Mouse (Mus musculus): ENCODE measurements around the gene Enah. TPM values are rescaled to one million over a fixed set of nuclear protein-coding genes. Genes with fewer than 3 reads are reported as not detected.
A peak's percentile ranks its signal among the peaks of the same experiment; 100 is the strongest.

Enah gene
- polyA plus RNA-seq, 1 experiment, result 0.01 TPM

- Histone ChIP-seq H3K4me3 (replicated peaks) (no peak overlapping the region), H3K4me1 (ENCODE audit: control insufficient read depth) (no peaks in the 10 kb centered on the region), H3K36me3 (ENCODE audit: control insufficient read depth) (no peaks in the 10 kb centered on the region), H3K27me3 (ENCODE audit: control insufficient read depth) (no peaks in the 10 kb centered on the region), H3K9me3 (ENCODE audit: control insufficient read depth, low read length) (no peaks in the 10 kb centered on the region)
- TF ChIP-seq GATA1 (IDR thresholded peaks at IDR 0.05; ENCODE audit: low read length) (no peak), TAL1 (IDR thresholded peaks at IDR 0.05; ENCODE audit: low read length) (no peak)
Observed at GRCm38 (mm10) chr1:181951266-181951665, 68.5 kb downstream of the Enah start.

DNA sequence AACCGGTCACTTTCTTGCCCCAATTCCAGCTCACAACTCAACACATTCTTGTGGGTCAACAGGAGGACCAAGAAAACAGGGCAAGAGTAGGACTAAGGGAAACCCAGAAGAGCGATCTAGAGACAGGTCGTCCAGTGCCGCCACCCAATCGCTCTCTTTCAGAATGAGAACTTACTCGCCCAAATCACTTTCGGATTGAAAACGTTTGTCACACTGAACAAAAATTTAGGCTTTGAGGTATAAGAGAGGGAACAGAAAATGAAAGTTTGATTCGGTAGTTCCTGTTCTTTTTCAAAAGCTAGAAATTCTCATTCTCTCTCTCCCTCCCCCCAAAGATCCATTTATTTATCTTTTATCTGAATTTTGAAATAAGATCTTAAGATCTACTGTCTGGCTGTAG, 69.1 kb downstream of the Enah start:
- H3K9me3 ChIP-seq (ENCODE audit: control insufficient read depth, low read length), result no peaks in the 10 kb centered on the region
- no peak overlapping the region for H3K4me3 ChIP-seq (replicated peaks)
- no peaks in the 10 kb centered on the region for H3K36me3 ChIP-seq (ENCODE audit: control insufficient read depth)
- H3K27me3 ChIP-seq (ENCODE audit: control insufficient read depth), result no peaks in the 10 kb centered on the region
- TF ChIP-seq TAL1 (IDR thresholded peaks at IDR 0.05; ENCODE audit: low read length), result no peak
- no peak for TF ChIP-seq GATA1 (IDR thresholded peaks at IDR 0.05; ENCODE audit: low read length)
- H3K4me1 ChIP-seq (ENCODE audit: control insufficient read depth), result no peaks in the 10 kb centered on the region

DNA sequence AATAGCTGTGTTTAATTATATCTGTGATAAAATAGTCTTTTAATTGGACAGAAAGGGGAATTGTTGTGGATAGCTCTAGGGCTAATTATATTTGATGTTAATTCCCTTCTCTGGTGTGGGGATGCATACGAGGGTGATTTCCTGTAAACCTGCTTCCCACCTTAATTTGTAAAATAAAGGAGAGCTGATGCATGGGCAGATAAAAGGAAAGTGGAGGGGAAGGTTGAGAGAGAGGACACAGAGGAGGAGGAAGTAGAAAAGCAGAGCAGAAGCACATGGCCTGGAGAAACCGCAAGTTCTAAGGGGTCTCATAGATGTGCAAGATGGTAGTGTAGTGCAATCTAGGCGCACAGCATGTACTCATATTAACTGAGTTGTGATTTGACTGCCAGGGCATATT, 71.6 kb downstream of the Enah start:
- Histone ChIP-seq H3K27me3 (ENCODE audit: control insufficient read depth) (no peaks in the 10 kb centered on the region), H3K36me3 (ENCODE audit: control insufficient read depth) (no peaks in the 10 kb centered on the region), H3K4me1 (ENCODE audit: control insufficient read depth) (no peaks in the 10 kb centered on the region), H3K9me3 (ENCODE audit: control insufficient read depth, low read length) (no peaks in the 10 kb centered on the region), H3K4me3 (replicated peaks) (no peak overlapping the region)
- TF ChIP-seq GATA1 (IDR thresholded peaks at IDR 0.05; ENCODE audit: low read length), result no peak
- no peak for TF ChIP-seq TAL1 (IDR thresholded peaks at IDR 0.05; ENCODE audit: low read length)

DNA sequence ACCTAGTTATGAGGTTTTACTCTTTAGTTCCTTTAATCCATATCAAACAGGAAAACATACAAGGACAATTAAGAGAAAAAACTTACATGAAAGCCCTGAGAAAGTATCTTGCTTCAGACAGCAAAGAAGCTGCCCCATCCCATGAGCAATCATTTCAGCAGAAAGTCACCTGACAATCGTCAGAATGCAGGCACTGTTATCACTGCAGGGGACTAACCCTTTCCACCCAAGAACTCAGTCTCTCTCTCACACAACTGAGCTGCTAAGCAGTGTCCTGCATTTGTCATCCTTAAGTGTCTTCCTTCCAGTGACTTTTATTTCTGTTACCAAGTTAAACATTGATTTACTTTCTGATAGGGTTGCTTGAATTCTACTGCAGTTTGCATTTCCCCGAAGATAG, 82.7 kb downstream of the Enah start:
- Histone ChIP-seq H3K4me3 (replicated peaks) (no peak overlapping the region), H3K36me3 (ENCODE audit: control insufficient read depth) (no peaks in the 10 kb centered on the region), H3K27me3 (ENCODE audit: control insufficient read depth) (no peaks in the 10 kb centered on the region), H3K4me1 (ENCODE audit: control insufficient read depth) (no peaks in the 10 kb centered on the region), H3K9me3 (ENCODE audit: control insufficient read depth, low read length) (no peaks in the 10 kb centered on the region)
- no peak for TF ChIP-seq TAL1 (IDR thresholded peaks at IDR 0.05; ENCODE audit: low read length)
- TF ChIP-seq GATA1 (IDR thresholded peaks at IDR 0.05; ENCODE audit: low read length), result no peak

DNA sequence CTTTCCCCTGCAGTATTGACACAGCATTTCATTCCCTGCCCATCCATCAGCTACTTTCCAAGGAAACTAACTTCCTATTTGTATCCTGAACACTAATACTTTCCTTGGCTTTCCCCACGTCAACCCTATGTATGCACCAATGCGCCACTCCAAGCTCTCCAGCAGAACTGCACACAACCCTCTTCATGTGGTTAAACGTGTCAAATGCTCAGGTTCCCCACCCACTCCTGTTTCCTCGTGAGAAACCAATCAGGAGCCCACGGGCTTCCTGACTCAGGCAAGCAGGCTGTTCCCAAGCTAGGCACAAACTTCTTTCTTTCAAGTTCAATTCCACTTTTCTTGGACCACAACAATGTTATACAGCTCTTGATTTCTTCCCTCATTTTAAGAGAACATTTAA, 91.4 kb downstream of the Enah start:
- Histone ChIP-seq H3K27me3 (ENCODE audit: control insufficient read depth) (peaks cover 3% of the 10 kb centered on the region; the same call in 1 of the 2 replicates), H3K4me3 (replicated peaks) (no peak overlapping the region), H3K9me3 (ENCODE audit: control insufficient read depth, low read length) (no peaks in the 10 kb centered on the region), H3K4me1 (ENCODE audit: control insufficient read depth) (peaks cover 2% of the 10 kb centered on the region; the same call in 1 of the 2 replicates), H3K36me3 (ENCODE audit: control insufficient read depth) (no peaks in the 10 kb centered on the region)
- no peak for TF ChIP-seq TAL1 (IDR thresholded peaks at IDR 0.05; ENCODE audit: low read length)
- TF ChIP-seq GATA1 (IDR thresholded peaks at IDR 0.05; ENCODE audit: low read length), result no peak

DNA sequence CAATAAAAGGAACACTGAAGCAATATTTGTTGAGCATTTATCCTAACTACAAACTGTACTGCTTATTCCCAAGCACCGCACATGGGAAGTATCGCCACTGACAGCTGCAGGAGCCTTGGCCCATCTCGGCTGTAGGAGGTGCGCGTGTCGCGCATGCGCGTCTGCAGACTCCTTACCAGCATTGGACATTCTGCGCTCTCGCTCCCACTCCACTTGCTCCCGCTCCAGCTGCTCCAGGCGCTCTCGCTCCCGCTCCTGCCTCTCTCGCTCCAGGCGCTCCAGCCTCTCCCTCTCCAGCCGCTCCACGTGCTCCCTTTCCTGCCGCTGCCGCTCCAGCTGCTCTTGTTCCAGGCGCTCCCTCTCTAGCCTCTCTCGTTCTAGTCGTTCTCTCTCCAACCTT, 96.4 kb downstream of the Enah start:
- TF ChIP-seq TAL1 (IDR thresholded peaks at IDR 0.05; ENCODE audit: low read length) (no peak), GATA1 (IDR thresholded peaks at IDR 0.05; ENCODE audit: low read length) (no peak)
- H3K4me3 ChIP-seq (replicated peaks), result peak overlapping the region; percentile 30
- no peaks in the 10 kb centered on the region for H3K9me3 ChIP-seq (ENCODE audit: control insufficient read depth, low read length)
- peaks cover 15% of the 10 kb centered on the region for H3K4me1 ChIP-seq (ENCODE audit: control insufficient read depth)
- H3K27me3 ChIP-seq (ENCODE audit: control insufficient read depth), result peaks cover 13% of the 10 kb centered on the region
- no peaks in the 10 kb centered on the region for H3K36me3 ChIP-seq (ENCODE audit: control insufficient read depth)

- H3K9me3 ChIP-seq (ENCODE audit: control insufficient read depth, low read length), result no peaks in the 10 kb centered on the region
- H3K27me3 ChIP-seq (ENCODE audit: control insufficient read depth), result peaks cover 13% of the 10 kb centered on the region
- no peaks in the 10 kb centered on the region for H3K36me3 ChIP-seq (ENCODE audit: control insufficient read depth)
- H3K4me3 ChIP-seq (replicated peaks), result peak overlapping the region; percentile 56
- TF ChIP-seq GATA1 (IDR thresholded peaks at IDR 0.05; ENCODE audit: low read length), result no peak
- TF ChIP-seq TAL1 (IDR thresholded peaks at IDR 0.05; ENCODE audit: low read length), result no peak
- peaks cover 15% of the 10 kb centered on the region for H3K4me1 ChIP-seq (ENCODE audit: control insufficient read depth)
Observed at GRCm38 (mm10) chr1:181921580-181922494, 98.0 kb downstream of the Enah start.

GRCm38 (mm10) chr1:181911841-181912240, 107.9 kb downstream of the Enah start:
- Histone ChIP-seq H3K4me3 (replicated peaks) (no peak overlapping the region), H3K4me1 (ENCODE audit: control insufficient read depth) (peaks cover 4% of the 10 kb centered on the region), H3K27me3 (ENCODE audit: control insufficient read depth) (no peaks in the 10 kb centered on the region), H3K36me3 (ENCODE audit: control insufficient read depth) (no peaks in the 10 kb centered on the region), H3K9me3 (ENCODE audit: control insufficient read depth, low read length) (no peaks in the 10 kb centered on the region)
- no peak for TF ChIP-seq GATA1 (IDR thresholded peaks at IDR 0.05; ENCODE audit: low read length)
- no peak for TF ChIP-seq TAL1 (IDR thresholded peaks at IDR 0.05; ENCODE audit: low read length)

DNA sequence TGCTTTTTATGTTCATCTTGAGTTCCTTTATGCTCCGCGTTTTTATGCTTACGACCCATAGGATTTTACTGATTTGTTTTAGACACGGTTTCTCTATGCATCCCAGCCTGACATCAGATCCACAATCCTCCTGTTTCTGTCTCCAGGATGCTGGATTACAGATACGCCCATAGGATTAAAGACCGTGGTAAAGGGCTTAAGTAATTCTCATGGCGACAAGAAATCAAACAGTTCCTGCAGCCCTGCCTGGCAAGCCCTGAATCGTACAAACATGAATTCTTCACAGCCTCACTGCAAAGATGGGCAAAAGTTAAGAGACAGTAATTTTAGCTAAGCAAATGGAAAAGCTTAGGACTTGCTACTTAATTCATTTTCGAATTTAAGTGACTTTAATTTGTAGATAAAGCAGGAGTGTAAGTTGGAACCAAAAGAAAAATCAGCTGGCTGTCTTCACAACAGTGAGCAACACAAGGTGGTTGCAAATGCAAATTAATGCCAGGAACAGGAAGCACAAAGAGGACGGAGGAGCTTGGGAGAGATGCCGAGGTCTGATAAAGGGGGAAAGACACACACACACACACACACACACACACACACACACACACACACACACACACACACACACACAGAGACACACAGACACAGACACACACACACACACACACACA, 118.0 kb downstream of the Enah start:
- Histone ChIP-seq H3K9me3 (ENCODE audit: control insufficient read depth, low read length) (no peaks in the 10 kb centered on the region), H3K36me3 (ENCODE audit: control insufficient read depth) (no peaks in the 10 kb centered on the region), H3K4me3 (replicated peaks) (no peak overlapping the region), H3K27me3 (ENCODE audit: control insufficient read depth) (no peaks in the 10 kb centered on the region), H3K4me1 (ENCODE audit: control insufficient read depth) (no peaks in the 10 kb centered on the region)
- TF ChIP-seq TAL1 (IDR thresholded peaks at IDR 0.05; ENCODE audit: low read length) (no peak), GATA1 (IDR thresholded peaks at IDR 0.05; ENCODE audit: low read length) (no peak)

Data from erythroblast, embryonic 14.5 days (primary cell).